Mouse (Mus musculus): ENCODE measurements around the gene Ankrd44. TPM values are rescaled to one million over a fixed set of nuclear protein-coding genes. Genes with fewer than 3 reads are reported as not detected.
"Not testable (repeated sequence)": the region's sequence is repeated elsewhere in the genome, so short reads cannot be mapped to it uniquely, and the experiment has no call there.

Gene Ankrd44
- total RNA-seq (2014; fragmentation: Nextera tagmentation) (99.4 and 128 TPM in 2 replicates), total RNA-seq (2017) (77.5 and 82.6 TPM in 2 replicates)

GRCm38 (mm10) chr1:54925971-54926771 is at the start of gene Ankrd44:
Ankrd44 (minus strand) TSS chr1:54926387.
- peak; percentile 61 for ATAC-seq (replicated peaks; ENCODE audit: poor library complexity, severe bottlenecking)

GRCm38 (mm10) chr1:54971687-54972404 is 45.7 kb upstream of the Ankrd44 start:
- no peak for ATAC-seq (replicated peaks; ENCODE audit: poor library complexity, severe bottlenecking)

GRCm38 (mm10) chr1:54966858-54967257 is 40.7 kb upstream of the Ankrd44 start:
- no peak for ATAC-seq (replicated peaks; ENCODE audit: poor library complexity, severe bottlenecking)

- ATAC-seq (replicated peaks; ENCODE audit: poor library complexity, severe bottlenecking): no peak
Observed at GRCm38 (mm10) chr1:54965159-54965995, 39.2 kb upstream of the Ankrd44 start.

- no peak for ATAC-seq (replicated peaks; ENCODE audit: poor library complexity, severe bottlenecking)
Observed at GRCm38 (mm10) chr1:54961724-54962123, 35.5 kb upstream of the Ankrd44 start.

GRCm38 (mm10) chr1:54960613-54961165 is 34.5 kb upstream of the Ankrd44 start:
- ATAC-seq (replicated peaks; ENCODE audit: poor library complexity, severe bottlenecking): no peak

- no peak for ATAC-seq (replicated peaks; ENCODE audit: poor library complexity, severe bottlenecking)
Observed at GRCm38 (mm10) chr1:54958525-54958924, 32.3 kb upstream of the Ankrd44 start.

- not testable (repeated sequence) for ATAC-seq (replicated peaks; ENCODE audit: poor library complexity, severe bottlenecking)
Observed at GRCm38 (mm10) chr1:54956995-54957394, 30.8 kb upstream of the Ankrd44 start.

GRCm38 (mm10) chr1:54954856-54955255 is 28.7 kb upstream of the Ankrd44 start:
- ATAC-seq (replicated peaks; ENCODE audit: poor library complexity, severe bottlenecking): no peak

GRCm38 (mm10) chr1:54944648-54945047 is 18.5 kb upstream of the Ankrd44 start:
- peak; percentile 77 for ATAC-seq (replicated peaks; ENCODE audit: poor library complexity, severe bottlenecking)

- no peak for ATAC-seq (replicated peaks; ENCODE audit: poor library complexity, severe bottlenecking)
Observed at GRCm38 (mm10) chr1:54935466-54935865, 9.3 kb upstream of the Ankrd44 start.

GRCm38 (mm10) chr1:54934911-54935310 is 8.7 kb upstream of the Ankrd44 start:
- ATAC-seq (replicated peaks; ENCODE audit: poor library complexity, severe bottlenecking): peak; percentile 75

GRCm38 (mm10) chr1:54933646-54934045 is 7.5 kb upstream of the Ankrd44 start:
- peak; percentile 76 for ATAC-seq (replicated peaks; ENCODE audit: poor library complexity, severe bottlenecking)

- ATAC-seq (replicated peaks; ENCODE audit: poor library complexity, severe bottlenecking): no peak
Observed at GRCm38 (mm10) chr1:54932456-54933115, 6.4 kb upstream of the Ankrd44 start.

- ATAC-seq (replicated peaks; ENCODE audit: poor library complexity, severe bottlenecking): no peak
Observed at GRCm38 (mm10) chr1:54931231-54931630, 5.0 kb upstream of the Ankrd44 start.

GRCm38 (mm10) chr1:54930670-54931200 is 4.5 kb upstream of the Ankrd44 start:
- no peak for ATAC-seq (replicated peaks; ENCODE audit: poor library complexity, severe bottlenecking)

GRCm38 (mm10) chr1:54925451-54925934 is 694 bp downstream of the Ankrd44 start:
- ATAC-seq (replicated peaks; ENCODE audit: poor library complexity, severe bottlenecking): peak; percentile 57

- no peak for ATAC-seq (replicated peaks; ENCODE audit: poor library complexity, severe bottlenecking)
Observed at GRCm38 (mm10) chr1:54924760-54925159, 1.4 kb downstream of the Ankrd44 start.

- no peak for ATAC-seq (replicated peaks; ENCODE audit: poor library complexity, severe bottlenecking)
Observed at GRCm38 (mm10) chr1:54924309-54924685, 1.9 kb downstream of the Ankrd44 start.
